Mouse (Mus musculus) liver, embryonic 14.5 days (tissue): ENCODE measurements around the gene Ephb1. TPM values are rescaled to one million over a fixed set of nuclear protein-coding genes. Genes with fewer than 3 reads are reported as not detected.

Experiments used
- ATAC-seq: fragments of 200-750 bp; cut with Nextera tagmentation; 2 replicates; pipeline ENCODE4 v1.8.0; 2017; ENCODE audit warnings: moderate number of reproducible peaks, mild to moderate bottlenecking, moderate library complexity; ENCODE audit not compliant: insufficient read depth
- DNase-seq, 3 experiments: peaks; one replicate each; pipeline ENCODE4 v3.0.0-alpha.2; 2012 to 2013; ENCODE audit warnings: low read depth in 3 of 3, low spot score in 3 of 3
- H3K27ac ChIP-seq: fragments of 300-500 bp; sonication (generic); 2 replicates; pipeline ENCODE4 v1.5.1; 2014; ENCODE audit warnings: moderate library complexity, mild to moderate bottlenecking, control low read depth, inconsistent platforms
- H3K27me3 ChIP-seq: fragments of 300-500 bp; sonication (generic); 2 replicates; pipeline ENCODE4 v1.6.1; 2014; ENCODE audit warnings: mild to moderate bottlenecking, low read length, moderate library complexity; ENCODE audit not compliant: control insufficient read depth, insufficient read depth
- H3K36me3 ChIP-seq: fragments of 300-500 bp; sonication (generic); replicated peaks from 2 replicates; pipeline ENCODE4 v1.6.1; 2014; ENCODE audit warnings: low read depth; ENCODE audit not compliant: control insufficient read depth, insufficient read depth
- H3K4me1 ChIP-seq, 2 experiments: fragments of 200-500 bp in 1 of 2; fragments of 300-500 bp in 1 of 2; sonication (generic) in 1 of 2; replicated peaks; 2 replicates each; pipeline ENCODE4 v1.6.1; 2012 to 2014; ENCODE audit warnings: antibody characterized with exemption in 1 of 2, inconsistent platforms in 1 of 2, low read length in 1 of 2; ENCODE audit not compliant: control insufficient read depth in 2 of 2, insufficient read depth in 2 of 2
- H3K4me2 ChIP-seq: fragments of 300-500 bp; sonication (generic); 2 replicates; pipeline ENCODE4 v1.6.1; 2014; ENCODE audit warnings: low read depth, mild to moderate bottlenecking, control low read depth, moderate library complexity
- H3K4me3 ChIP-seq, 2 experiments: fragments of 200-500 bp in 1 of 2; fragments of 300-500 bp in 1 of 2; sonication (generic) in 1 of 2; 2 replicates each; pipeline ENCODE4 v1.5.1; 2012 to 2014; ENCODE audit warnings: low read depth in 2 of 2, low read length in 2 of 2, mild to moderate bottlenecking in 2 of 2, control low read depth in 1 of 2, inconsistent platforms in 1 of 2, moderate library complexity in 1 of 2; ENCODE audit not compliant: insufficient read depth in 1 of 2
- H3K9ac ChIP-seq: fragments of 300-500 bp; sonication (generic); replicated peaks from 2 replicates; pipeline ENCODE4 v1.6.1; 2014; ENCODE audit warnings: mild to moderate bottlenecking, control low read depth, moderate library complexity
- H3K9me3 ChIP-seq: fragments of 300-500 bp; sonication (generic); 2 replicates; pipeline ENCODE4 v1.6.1; 2016; ENCODE audit warnings: low read length, mixed read lengths; ENCODE audit not compliant: control insufficient read depth
- CTCF ChIP-seq: IDR thresholded peaks from 2 replicates; pipeline ENCODE4 v1.5.1; 2016; ENCODE audit warnings: antibody characterized with exemption, low read depth, control low read depth
- EP300 ChIP-seq: IDR thresholded peaks from 2 replicates; pipeline ENCODE4 v1.6.1; 2016; ENCODE audit warnings: antibody characterized with exemption, low read depth
- WGBS: fragments of 180-500 bp; shearing (Covaris S2); extraction: QIAGEN DNeasy Blood & Tissue Kit; methylation state at CpG from one replicate; pipeline ENCODE4 v1.1.7; 2014; ENCODE audit not compliant: insufficient replicate concordance; 5-methylcytosine and 5-hydroxymethylcytosine counted together
- polyA plus RNA-seq, 2 experiments: library from polyadenylated mRNA; depleted of rRNA in 1 of 2; stranded (reverse) in 1 of 2; unstranded in 1 of 2; fragments of >200 nt; fragmentation: Nextera tagmentation in 1 of 2; extraction: Ambion mirVana in 1 of 2; gene quantifications; 2 replicates each; pipeline versions ENCODE4 v1.2.1 to v1.2.3; 2012 to 2014

Gene Ephb1
- polyA plus RNA-seq, 2 experiments: 0.25 to 0.29 TPM

DNA sequence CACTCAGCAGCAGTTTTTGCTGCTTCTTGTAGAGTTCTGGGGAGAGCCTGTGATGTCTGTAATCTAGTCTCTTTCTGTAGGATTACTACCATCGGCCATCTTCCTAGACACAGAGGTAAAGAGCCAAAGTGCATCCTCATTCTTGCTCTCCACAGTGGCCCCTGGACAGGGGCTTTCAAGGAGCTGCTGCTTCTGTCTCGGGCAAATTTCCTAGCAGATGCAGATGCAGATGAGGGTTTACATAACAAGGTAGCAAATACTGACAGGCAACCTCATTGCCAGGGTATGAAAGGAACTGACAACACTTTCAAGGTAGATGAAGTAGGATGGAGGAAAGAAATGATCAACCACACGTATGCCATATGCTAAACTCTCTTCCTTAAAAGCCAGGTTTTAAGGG lies 4.2 kb upstream of the Ephb1 start:
- no peak overlapping the region for H3K9ac ChIP-seq
- no peaks in the 10 kb centered on the region for H3K9me3 ChIP-seq
- H3K4me2 ChIP-seq: no peak overlapping the region
- H3K36me3 ChIP-seq: no peaks in the 10 kb centered on the region
- TF ChIP-seq CTCF (no peak), EP300 (no peak)
- H3K4me3 ChIP-seq: no peak overlapping the region
- peaks cover 9% of the 10 kb centered on the region for H3K27me3 ChIP-seq
- no peak for DNase-seq
- WGBS: 49% methylated on average over 3 of the region's 3 CpGs
- H3K27ac ChIP-seq: no peak overlapping the region
- no peaks in the 10 kb centered on the region for H3K4me1 ChIP-seq
- ATAC-seq: no peak

- TF ChIP-seq EP300 (no peak), CTCF (no peak)
- no peak overlapping the region for H3K4me2 ChIP-seq
- no peaks in the 10 kb centered on the region for H3K4me1 ChIP-seq
- peaks cover 16% of the 10 kb centered on the region for H3K27me3 ChIP-seq
- no peaks in the 10 kb centered on the region for H3K36me3 ChIP-seq
- H3K9ac ChIP-seq: no peak overlapping the region
- H3K27ac ChIP-seq: no peak overlapping the region
- ATAC-seq (no peak), DNase-seq (no peak)
- no peak overlapping the region for H3K4me3 ChIP-seq
- 60% methylated on average over 6 of the region's 6 CpGs for WGBS
- no peaks in the 10 kb centered on the region for H3K9me3 ChIP-seq
Measured at GRCm38 (mm10) chr9:102358011-102358410, 3.5 kb upstream of the Ephb1 start.

DNA sequence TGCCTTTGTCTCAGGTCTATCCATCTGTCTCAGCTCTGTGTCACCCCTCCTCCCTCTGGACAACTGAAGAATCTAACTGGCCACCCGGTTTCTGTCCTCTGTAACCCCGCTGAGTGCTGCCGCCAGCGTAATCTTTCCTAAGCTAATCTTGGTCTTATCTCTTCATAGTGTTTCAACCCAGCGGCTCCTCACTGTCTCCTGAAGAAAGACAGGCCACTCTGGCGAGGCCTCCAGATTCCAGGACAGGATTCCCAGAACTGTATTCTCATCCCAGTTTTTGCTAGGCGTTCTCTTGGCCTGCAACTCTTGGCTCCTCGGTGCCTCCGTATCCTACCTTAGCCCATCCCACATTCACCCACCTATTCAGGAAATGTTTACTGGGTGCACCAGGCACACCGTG lies 2.0 kb upstream of the Ephb1 start:
- no peak for TF ChIP-seq EP300
- no peak for TF ChIP-seq CTCF
- Histone ChIP-seq H3K27me3 (peaks cover 29% of the 10 kb centered on the region), H3K4me2 (no peak overlapping the region), H3K4me1 (no peaks in the 10 kb centered on the region), H3K4me3 (no peak overlapping the region), H3K36me3 (no peaks in the 10 kb centered on the region), H3K9me3 (no peaks in the 10 kb centered on the region), H3K9ac (no peak overlapping the region), H3K27ac (no peak overlapping the region)
- WGBS: 47% methylated on average over 10 of the region's 10 CpGs
- DNase-seq (no peak), ATAC-seq (no peak)

DNA sequence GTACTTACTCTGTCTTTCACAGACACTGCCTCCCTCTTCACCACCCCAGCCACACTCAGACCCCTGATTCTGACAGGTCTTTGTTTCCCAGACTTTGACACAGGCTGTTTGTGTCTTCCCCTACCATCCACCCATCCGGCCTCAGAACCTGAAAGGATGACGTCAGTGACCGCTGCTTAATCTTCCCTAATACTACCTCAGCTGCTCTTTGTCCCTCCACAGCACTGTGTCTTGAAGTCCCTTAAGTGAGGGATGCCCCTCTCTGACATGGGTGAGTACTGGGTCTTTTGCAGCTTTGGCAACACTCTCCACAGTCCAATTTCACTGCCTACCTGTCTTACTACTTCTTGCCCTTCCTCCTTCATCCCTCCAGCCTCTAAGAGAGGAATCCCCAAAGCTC lies 1.2 kb upstream of the Ephb1 start:
- no peak for TF ChIP-seq EP300
- TF ChIP-seq CTCF: no peak
- Histone ChIP-seq H3K27ac (no peak overlapping the region), H3K27me3 (peaks cover 32% of the 10 kb centered on the region), H3K9ac (no peak overlapping the region), H3K4me1 (no peaks in the 10 kb centered on the region), H3K9me3 (no peaks in the 10 kb centered on the region), H3K4me2 (no peak overlapping the region), H3K36me3 (no peaks in the 10 kb centered on the region), H3K4me3 (no peak overlapping the region)
- 57% methylated on average over 3 of the region's 3 CpGs for whole genome bisulfite sequencing
- ATAC-seq (no peak), DNase-seq (no peak)

- DNase-seq (no peak), ATAC-seq (no peak)
- Histone ChIP-seq H3K4me1 (no peaks in the 10 kb centered on the region), H3K9ac (no peak overlapping the region), H3K4me2 (peak overlapping the region; percentile 50), H3K27me3 (peaks cover 32% of the 10 kb centered on the region), H3K27ac (no peak overlapping the region), H3K4me3 (peak overlapping the region in 1 of 2 experiments; percentile 20; a peak in 1 of 4 replicates), H3K9me3 (no peaks in the 10 kb centered on the region), H3K36me3 (no peaks in the 10 kb centered on the region)
- TF ChIP-seq CTCF (no peak), EP300 (no peak)
- 2% methylated on average over 68 of the region's 70 CpGs for WGBS
Measured at GRCm38 (mm10) chr9:102353636-102354491, 629 bp downstream of the Ephb1 start.
